Mouse (Mus musculus): ENCODE measurements around the gene Ptk7.

The Ptk7 gene

GRCm38 (mm10) chr17:46556584-46556945 is 72.7 kb downstream of the Ptk7 start:
- DNase-seq (ENCODE audit: low read depth, low spot score) = no peak

GRCm38 (mm10) chr17:46555673-46556583 is 73.4 kb downstream of the Ptk7 start, which contains the start of gene Srf:
Gene Srf (minus strand): TSS chr17:46556175.
- peak; percentile 99 for DNase-seq (ENCODE audit: low read depth, low spot score)

GRCm38 (mm10) chr17:46554977-46555672 is 74.2 kb downstream of the Ptk7 start:
- DNase-seq (ENCODE audit: low read depth, low spot score) = peak; percentile 49

- DNase-seq (ENCODE audit: low read depth, low spot score) = no peak
These were observed 74.7 kb downstream of the Ptk7 start for GRCm38 (mm10) chr17:46554646-46554976.

GRCm38 (mm10) chr17:46553926-46554325 is 75.4 kb downstream of the Ptk7 start:
- no peak for DNase-seq (ENCODE audit: low read depth, low spot score)

- no peak for DNase-seq (ENCODE audit: low read depth, low spot score)
These were observed 75.8 kb downstream of the Ptk7 start for GRCm38 (mm10) chr17:46553469-46553868.

GRCm38 (mm10) chr17:46552841-46553423 is 76.4 kb downstream of the Ptk7 start:
- peak; percentile 99 for DNase-seq (ENCODE audit: low read depth, low spot score)

GRCm38 (mm10) chr17:46552151-46552550 is 77.2 kb downstream of the Ptk7 start:
- no peak for DNase-seq (ENCODE audit: low read depth, low spot score)

- DNase-seq (ENCODE audit: low read depth, low spot score) = no peak
These were observed 77.9 kb downstream of the Ptk7 start for GRCm38 (mm10) chr17:46551369-46551768.

GRCm38 (mm10) chr17:46550904-46551303 is 78.4 kb downstream of the Ptk7 start:
- no peak for DNase-seq (ENCODE audit: low read depth, low spot score)

- no peak for DNase-seq (ENCODE audit: low read depth, low spot score)
These were observed 79.7 kb downstream of the Ptk7 start for GRCm38 (mm10) chr17:46549642-46550041.

- peak; percentile 71 for DNase-seq (ENCODE audit: low read depth, low spot score)
These were observed 80.1 kb downstream of the Ptk7 start for GRCm38 (mm10) chr17:46549193-46549592.

GRCm38 (mm10) chr17:46548741-46549140 is 80.6 kb downstream of the Ptk7 start:
- no peak for DNase-seq (ENCODE audit: low read depth, low spot score)

GRCm38 (mm10) chr17:46547923-46548322 is 81.4 kb downstream of the Ptk7 start:
- DNase-seq (ENCODE audit: low read depth, low spot score) = peak; percentile 63

- DNase-seq (ENCODE audit: low read depth, low spot score) = peak; percentile 73
These were observed 82.3 kb downstream of the Ptk7 start for GRCm38 (mm10) chr17:46546995-46547394.

GRCm38 (mm10) chr17:46546591-46546990 is 82.7 kb downstream of the Ptk7 start:
- DNase-seq (ENCODE audit: low read depth, low spot score) = no peak

GRCm38 (mm10) chr17:46545813-46546564 is 83.3 kb downstream of the Ptk7 start, which contains the start of gene Cul9:
Gene Cul9 (minus strand): TSS chr17:46546388.
- DNase-seq (ENCODE audit: low read depth, low spot score) = peak; percentile 45

- no peak for DNase-seq (ENCODE audit: low read depth, low spot score)
These were observed 85.6 kb downstream of the Ptk7 start for GRCm38 (mm10) chr17:46543661-46544060.

- peak; percentile 86 for DNase-seq (ENCODE audit: low read depth, low spot score)
These were observed 103.6 kb downstream of the Ptk7 start for GRCm38 (mm10) chr17:46525579-46526307.

GRCm38 (mm10) chr17:46525065-46525464 is 104.2 kb downstream of the Ptk7 start:
- DNase-seq (ENCODE audit: low read depth, low spot score) = no peak

All from R1 (cell line).